Mouse (Mus musculus): ENCODE measurements at regions not wholly inside any gene's neighbourhood (a gene's known extent, or its start where the extent isn't known, plus 50 kb on each side); places are given as distances from the start of the nearest gene placed in this dataset.

GRCm38 (mm10) chr5:100268111-100268878, 108.7 kb upstream of the Tmem150c start:
- Histone ChIP-seq H3K9ac (replicated peaks) (no peak overlapping the region), H3K9me3 (no peaks in the 10 kb centered on the region), H3K4me3 (no peak overlapping the region), H3K27me3 (0 out of 2 replicates have a peak, but pooled peaks cover 7% of the 10 kb centered on the region), H3K36me3 (no peaks in the 10 kb centered on the region), H3K27ac (replicated peaks) (no peak overlapping the region), H3K4me2 (replicated peaks) (no peak overlapping the region), H3K4me1 (no peaks in the 10 kb centered on the region)
- ATAC-seq (ENCODE audit: low FRiP score, low read depth) = no peak
- WGBS = 58% methylated on average over 8 of the region's 8 CpGs

- H3K4me3 ChIP-seq = no peak overlapping the region
- H3K4me1 ChIP-seq = no peaks in the 10 kb centered on the region
- no peaks in the 10 kb centered on the region for H3K9me3 ChIP-seq
- H3K9ac ChIP-seq (replicated peaks) = no peak overlapping the region
- H3K27ac ChIP-seq (replicated peaks) = no peak overlapping the region
- 0 out of 2 replicates have a peak, but pooled peaks cover 7% of the 10 kb centered on the region for H3K27me3 ChIP-seq
- no peaks in the 10 kb centered on the region for H3K36me3 ChIP-seq
- no peak for ATAC-seq (ENCODE audit: low FRiP score, low read depth)
- no peak overlapping the region for H3K4me2 ChIP-seq (replicated peaks)
- 80% methylated on average over 17 of the region's 17 CpGs for WGBS
Observed at GRCm38 (mm10) chr5:100266671-100267510, 107.3 kb upstream of the Tmem150c start.

- H3K9me3 ChIP-seq = no peaks in the 10 kb centered on the region
- no peak overlapping the region for H3K4me3 ChIP-seq
- no peaks in the 10 kb centered on the region for H3K27me3 ChIP-seq
- WGBS = 77% methylated on average over 7 of the region's 8 CpGs
- ATAC-seq (ENCODE audit: low FRiP score, low read depth) = no peak
- H3K9ac ChIP-seq (replicated peaks) = no peak overlapping the region
- no peaks in the 10 kb centered on the region for H3K36me3 ChIP-seq
- H3K4me2 ChIP-seq (replicated peaks) = no peak overlapping the region
- peaks cover 9% of the 10 kb centered on the region for H3K4me1 ChIP-seq
- H3K27ac ChIP-seq (replicated peaks) = no peak overlapping the region; the same call in 1 of the 2 replicates
Observed at GRCm38 (mm10) chr5:100259803-100260693, 100.4 kb upstream of the Tmem150c start.

- peaks cover 9% of the 10 kb centered on the region for H3K4me1 ChIP-seq
- no peak overlapping the region for H3K9ac ChIP-seq (replicated peaks)
- H3K36me3 ChIP-seq = no peaks in the 10 kb centered on the region
- H3K27me3 ChIP-seq = no peaks in the 10 kb centered on the region
- H3K4me3 ChIP-seq = no peak overlapping the region
- no peak overlapping the region; the same call in 1 of the 2 replicates for H3K27ac ChIP-seq (replicated peaks)
- 78% methylated on average over 12 of the region's 12 CpGs for WGBS
- H3K9me3 ChIP-seq = no peaks in the 10 kb centered on the region
- no peak for ATAC-seq (ENCODE audit: low FRiP score, low read depth)
- no peak overlapping the region for H3K4me2 ChIP-seq (replicated peaks)
Observed at GRCm38 (mm10) chr5:100258952-100259710, 99.5 kb upstream of the Tmem150c start.

- H3K9me3 ChIP-seq = no peaks in the 10 kb centered on the region
- no peak for ATAC-seq (ENCODE audit: low FRiP score, low read depth)
Observed at GRCm38 (mm10) chr5:100255276-100255675, 95.7 kb upstream of the Tmem150c start.

GRCm38 (mm10) chr5:100252036-100252435, 92.4 kb upstream of the Tmem150c start:
- Histone ChIP-seq H3K9me3 (no peaks in the 10 kb centered on the region), H3K9ac (replicated peaks) (no peak overlapping the region), H3K4me3 (no peak overlapping the region), H3K27ac (replicated peaks) (no peak overlapping the region), H3K27me3 (no peaks in the 10 kb centered on the region), H3K4me2 (replicated peaks) (no peak overlapping the region), H3K4me1 (no peaks in the 10 kb centered on the region), H3K36me3 (no peaks in the 10 kb centered on the region)
- WGBS = 93% methylated on average over 6 of the region's 6 CpGs
- ATAC-seq (ENCODE audit: low FRiP score, low read depth) = no peak

More at GRCm38 (mm10) chr5:100255276-100255675, 95.7 kb upstream of the Tmem150c start:
- H3K36me3 ChIP-seq = no peaks in the 10 kb centered on the region
- H3K4me1 ChIP-seq = peaks cover 8% of the 10 kb centered on the region
- 94% methylated on average over 9 of the region's 9 CpGs for WGBS
- H3K4me3 ChIP-seq = no peak overlapping the region
- no peaks in the 10 kb centered on the region for H3K27me3 ChIP-seq
- H3K4me2 ChIP-seq (replicated peaks) = no peak overlapping the region
- H3K27ac ChIP-seq (replicated peaks) = no peak overlapping the region
- no peak overlapping the region for H3K9ac ChIP-seq (replicated peaks)

- ATAC-seq (ENCODE audit: low FRiP score, low read depth) = no peak
- Histone ChIP-seq H3K4me3 (no peak overlapping the region), H3K27ac (replicated peaks) (no peak overlapping the region), H3K4me1 (no peaks in the 10 kb centered on the region), H3K9ac (replicated peaks) (no peak overlapping the region), H3K4me2 (replicated peaks) (no peak overlapping the region), H3K36me3 (no peaks in the 10 kb centered on the region), H3K27me3 (no peaks in the 10 kb centered on the region), H3K9me3 (no peaks in the 10 kb centered on the region)
- 61% methylated on average over 3 of the region's 3 CpGs for WGBS
Observed at GRCm38 (mm10) chr5:100249757-100250156, 90.1 kb upstream of the Tmem150c start.

- no peak overlapping the region for H3K9ac ChIP-seq (replicated peaks)
- H3K9me3 ChIP-seq = no peaks in the 10 kb centered on the region
- H3K36me3 ChIP-seq = no peaks in the 10 kb centered on the region
- no peak overlapping the region for H3K27ac ChIP-seq (replicated peaks)
- H3K4me3 ChIP-seq = no peak overlapping the region
- ATAC-seq (ENCODE audit: low FRiP score, low read depth) = no peak
- H3K27me3 ChIP-seq = no peaks in the 10 kb centered on the region
- no peaks in the 10 kb centered on the region for H3K4me1 ChIP-seq
- H3K4me2 ChIP-seq (replicated peaks) = no peak overlapping the region
- 77% methylated on average over 5 of the region's 5 CpGs for WGBS
Observed at GRCm38 (mm10) chr5:100248611-100249010, 89.0 kb upstream of the Tmem150c start.

GRCm38 (mm10) chr5:100246709-100247108, 87.1 kb upstream of the Tmem150c start:
- Histone ChIP-seq H3K27me3 (no peaks in the 10 kb centered on the region), H3K36me3 (no peaks in the 10 kb centered on the region), H3K4me1 (no peaks in the 10 kb centered on the region), H3K9ac (replicated peaks) (no peak overlapping the region), H3K4me2 (replicated peaks) (no peak overlapping the region), H3K9me3 (no peaks in the 10 kb centered on the region), H3K27ac (replicated peaks) (no peak overlapping the region), H3K4me3 (no peak overlapping the region)
- no peak for ATAC-seq (ENCODE audit: low FRiP score, low read depth)
- 97% methylated on average over 2 of the region's 2 CpGs for WGBS

- H3K27me3 ChIP-seq = no peaks in the 10 kb centered on the region
- no peak overlapping the region for H3K4me3 ChIP-seq
- 78% methylated on average over 3 of the region's 3 CpGs for WGBS
- H3K9ac ChIP-seq (replicated peaks) = no peak overlapping the region
- H3K27ac ChIP-seq (replicated peaks) = no peak overlapping the region
- no peaks in the 10 kb centered on the region for H3K36me3 ChIP-seq
- peaks cover under 1% of the 10 kb centered on the region; the same call in 1 of the 2 replicates for H3K4me1 ChIP-seq
- H3K9me3 ChIP-seq = no peaks in the 10 kb centered on the region
- no peak for ATAC-seq (ENCODE audit: low FRiP score, low read depth)
- no peak overlapping the region for H3K4me2 ChIP-seq (replicated peaks)
Observed at GRCm38 (mm10) chr5:100244811-100245210, 85.2 kb upstream of the Tmem150c start.

GRCm38 (mm10) chr5:100240876-100241275, 81.3 kb upstream of the Tmem150c start:
- no peak overlapping the region for H3K27ac ChIP-seq (replicated peaks)
- no peak overlapping the region for H3K4me3 ChIP-seq
- H3K4me1 ChIP-seq = peaks cover 5% of the 10 kb centered on the region; the same call in 1 of the 2 replicates
- H3K4me2 ChIP-seq (replicated peaks) = no peak overlapping the region
- H3K9me3 ChIP-seq = no peaks in the 10 kb centered on the region
- no peak for ATAC-seq (ENCODE audit: low FRiP score, low read depth)
- 70% methylated on average over 6 of the region's 6 CpGs for WGBS
- H3K9ac ChIP-seq (replicated peaks) = no peak overlapping the region
- H3K27me3 ChIP-seq = no peaks in the 10 kb centered on the region
- no peaks in the 10 kb centered on the region for H3K36me3 ChIP-seq
